Mouse (Mus musculus) spleen, adult 2 months (tissue): ENCODE measurements at regions not wholly inside any gene's neighbourhood (a gene's known extent, or its start where the extent isn't known, plus 50 kb on each side); places are given as distances from the start of the nearest gene placed in this dataset.

Source experiments
- DNase-seq, 2 experiments: peaks; one replicate each; pipeline versions ENCODE4 v3.0.0 to v3.0.0-alpha.2; 2012 to 2021; ENCODE audit warnings: low spot score in 2 of 2, low read depth in 1 of 2
- H3K27ac ChIP-seq: fragments of 200-500 bp; 2 replicates; pipeline ENCODE4 v1.5.1; 2012; ENCODE audit warnings: low read length, inconsistent platforms; ENCODE audit not compliant: insufficient read depth
- H3K27me3 ChIP-seq: fragments of 200-500 bp; 2 replicates; pipeline ENCODE4 v1.6.1; 2012; ENCODE audit warnings: mild to moderate bottlenecking, moderate library complexity, low read length, inconsistent platforms; ENCODE audit not compliant: control insufficient read depth, insufficient read depth
- H3K36me3 ChIP-seq: fragments of 200-500 bp; 2 replicates; pipeline ENCODE4 v1.6.1; 2012; ENCODE audit warnings: mild to moderate bottlenecking, low read length, inconsistent platforms; ENCODE audit not compliant: control insufficient read depth, insufficient read depth
- H3K4me1 ChIP-seq: fragments of 200-500 bp; 2 replicates; pipeline ENCODE4 v1.6.1; 2011; ENCODE audit warnings: inconsistent platforms; ENCODE audit not compliant: control insufficient read depth, insufficient read depth, insufficient read length
- H3K4me3 ChIP-seq: fragments of 200-500 bp; 2 replicates; pipeline ENCODE4 v1.5.1; 2011; ENCODE audit warnings: mild to moderate bottlenecking, inconsistent platforms; ENCODE audit not compliant: insufficient read depth, insufficient read length; ENCODE audit errors: extremely low read depth
- CTCF ChIP-seq: fragments of 200-500 bp; IDR thresholded peaks from 2 replicates; pipeline ENCODE4 v1.5.1; 2011; ENCODE audit warnings: mild to moderate bottlenecking, inconsistent platforms; ENCODE audit not compliant: insufficient read depth, insufficient read length, insufficient replicate concordance; ENCODE audit errors: extremely low read depth
- POLR2A ChIP-seq: fragments of 200-500 bp; IDR thresholded peaks from 2 replicates; pipeline ENCODE4 v1.6.1; 2011; ENCODE audit warnings: low read depth, low read length, inconsistent platforms
- WGBS: fragments of 180-500 bp; shearing (Covaris S2); methylation state at CpG from one replicate; pipeline ENCODE4 v1.1.7; 2018; 5-methylcytosine and 5-hydroxymethylcytosine counted together

GRCm38 (mm10) chr14:74222093-74222492, 418.5 kb upstream of the Htr2a start:
- Histone ChIP-seq H3K4me1 (no peaks in the 10 kb centered on the region), H3K27ac (no peak overlapping the region), H3K27me3 (no peaks in the 10 kb centered on the region), H3K36me3 (no peaks in the 10 kb centered on the region), H3K4me3 (no peak overlapping the region)
- 82% methylated on average over 1 of the region's 1 CpGs for WGBS
- no peak for DNase-seq
- no peak for TF ChIP-seq POLR2A
- TF ChIP-seq CTCF, result no peak

GRCm38 (mm10) chr14:74229560-74230187, 411.0 kb upstream of the Htr2a start:
- no peak overlapping the region for H3K4me3 ChIP-seq
- no peak overlapping the region for H3K27ac ChIP-seq
- no peaks in the 10 kb centered on the region for H3K27me3 ChIP-seq
- WGBS, result 75% methylated on average over 5 of the region's 5 CpGs
- DNase-seq, result no peak
- H3K4me1 ChIP-seq, result no peaks in the 10 kb centered on the region
- TF ChIP-seq CTCF, result no peak
- TF ChIP-seq POLR2A, result no peak
- H3K36me3 ChIP-seq, result no peaks in the 10 kb centered on the region

- no peak overlapping the region for H3K4me3 ChIP-seq
- TF ChIP-seq CTCF, result no peak
- no peak for TF ChIP-seq POLR2A
- H3K27ac ChIP-seq, result no peak overlapping the region
- DNase-seq, result no peak
- no peaks in the 10 kb centered on the region for H3K36me3 ChIP-seq
- H3K27me3 ChIP-seq, result no peaks in the 10 kb centered on the region
- 3% methylated on average over 2 of the region's 2 CpGs for WGBS
- H3K4me1 ChIP-seq, result no peaks in the 10 kb centered on the region
These were observed 400.4 kb upstream of the Htr2a start for GRCm38 (mm10) chr14:74240212-74240611.

- no peak overlapping the region for H3K27ac ChIP-seq
- no peaks in the 10 kb centered on the region for H3K36me3 ChIP-seq
- TF ChIP-seq CTCF, result no peak
- H3K4me3 ChIP-seq, result no peak overlapping the region
- no peaks in the 10 kb centered on the region for H3K27me3 ChIP-seq
- H3K4me1 ChIP-seq, result no peaks in the 10 kb centered on the region
- WGBS, result 90% methylated on average over 5 of the region's 5 CpGs
- DNase-seq, result no peak
These were observed 391.3 kb upstream of the Htr2a start for GRCm38 (mm10) chr14:74249263-74249878.

GRCm38 (mm10) chr14:74250021-74250420, 390.6 kb upstream of the Htr2a start:
- TF ChIP-seq POLR2A, result no peak
- no peak for TF ChIP-seq CTCF
- Histone ChIP-seq H3K4me3 (no peak overlapping the region), H3K27me3 (no peaks in the 10 kb centered on the region), H3K36me3 (no peaks in the 10 kb centered on the region), H3K4me1 (no peaks in the 10 kb centered on the region), H3K27ac (no peak overlapping the region)
- no peak for DNase-seq
- WGBS, result 83% methylated on average over 2 of the region's 2 CpGs

- no peak overlapping the region for H3K4me3 ChIP-seq
- H3K4me1 ChIP-seq, result no peaks in the 10 kb centered on the region
- H3K36me3 ChIP-seq, result no peaks in the 10 kb centered on the region
- no peak for DNase-seq
- TF ChIP-seq POLR2A (no peak), CTCF (no peak)
- no peak overlapping the region for H3K27ac ChIP-seq
- 82% methylated on average over 10 of the region's 10 CpGs for WGBS
- H3K27me3 ChIP-seq, result no peaks in the 10 kb centered on the region
These were observed 388.2 kb upstream of the Htr2a start for GRCm38 (mm10) chr14:74252189-74253145.

GRCm38 (mm10) chr14:74255000-74255399, 385.6 kb upstream of the Htr2a start:
- no peaks in the 10 kb centered on the region for H3K36me3 ChIP-seq
- DNase-seq, result no peak
- no peak for TF ChIP-seq POLR2A
- no peak for TF ChIP-seq CTCF

More at GRCm38 (mm10) chr14:74255000-74255399, 385.6 kb upstream of the Htr2a start:
- Histone ChIP-seq H3K4me3 (no peak overlapping the region), H3K27me3 (no peaks in the 10 kb centered on the region), H3K4me1 (no peaks in the 10 kb centered on the region), H3K27ac (no peak overlapping the region)
